Mouse (Mus musculus) limb, embryonic 11.5 days (tissue): ENCODE results near the gene Zfp93. TPM values are rescaled to one million over a fixed set of nuclear protein-coding genes. Genes with fewer than 3 reads are reported as not detected.

ENCODE experiments used
- ATAC-seq: fragments of 200-750 bp; cut with Nextera tagmentation; 2 replicates; pipeline ENCODE4 v1.8.0; 2017; ENCODE audit warnings: low read depth; ENCODE audit not compliant: insufficient number of reproducible peaks, low FRiP score, low TSS enrichment
- DNase-seq: peaks from one replicate; pipeline ENCODE4 v3.0.0-alpha.2; 2015; ENCODE audit warnings: low spot score
- H3K27ac ChIP-seq: fragments of 300-500 bp; sonication (generic); replicated peaks from 2 replicates; pipeline ENCODE4 v1.5.1; 2014; ENCODE audit warnings: low read depth, mild to moderate bottlenecking, low read length
- H3K27me3 ChIP-seq: fragments of 300-500 bp; sonication (generic); 2 replicates; pipeline ENCODE4 v1.6.1; 2014; ENCODE audit warnings: mild to moderate bottlenecking, low read length, mixed read lengths; ENCODE audit not compliant: control insufficient read depth, insufficient read depth
- H3K36me3 ChIP-seq: fragments of 300-500 bp; sonication (generic); 2 replicates; pipeline ENCODE4 v1.6.1; 2014; ENCODE audit warnings: mild to moderate bottlenecking, low read length, moderate library complexity, mixed read lengths; ENCODE audit not compliant: control insufficient read depth, insufficient read depth
- H3K4me1 ChIP-seq: fragments of 300-500 bp; sonication (generic); 2 replicates; pipeline ENCODE4 v1.6.1; 2014; ENCODE audit warnings: low read length, mixed read lengths; ENCODE audit not compliant: control insufficient read depth, insufficient read depth
- H3K4me2 ChIP-seq: fragments of 300-500 bp; sonication (generic); 2 replicates; pipeline ENCODE4 v1.6.1; 2014; ENCODE audit warnings: low read depth, mild to moderate bottlenecking, moderate library complexity; ENCODE audit not compliant: severe bottlenecking
- H3K4me3 ChIP-seq: fragments of 300-500 bp; sonication (generic); 2 replicates; pipeline ENCODE4 v1.5.1; 2014; ENCODE audit warnings: low read depth, low read length
- H3K9ac ChIP-seq: fragments of 300-500 bp; sonication (generic); 2 replicates; pipeline ENCODE4 v1.6.1; 2014; ENCODE audit warnings: mild to moderate bottlenecking, low read length
- H3K9me3 ChIP-seq: fragments of 300-500 bp; sonication (generic); 2 replicates; pipeline ENCODE4 v1.6.1; 2016; ENCODE audit warnings: low read length; ENCODE audit not compliant: control insufficient read depth
- WGBS: fragments of 180-500 bp; shearing (Covaris S2); extraction: QIAGEN DNeasy Blood & Tissue Kit; methylation state at CpG from one replicate; pipeline ENCODE4 v1.1.7; 2014; 5-methylcytosine and 5-hydroxymethylcytosine counted together
- polyA plus RNA-seq: library from polyadenylated mRNA; unstranded; fragments of >200 nt; fragmentation: Nextera tagmentation; extraction: Ambion mirVana; gene quantifications from 2 replicates; pipeline ENCODE4 v1.2.1, GENCODE M21; 2014

Gene Zfp93
- polyA plus RNA-seq, 1 experiment from 2014 or later: 10.4 TPM

DNA sequence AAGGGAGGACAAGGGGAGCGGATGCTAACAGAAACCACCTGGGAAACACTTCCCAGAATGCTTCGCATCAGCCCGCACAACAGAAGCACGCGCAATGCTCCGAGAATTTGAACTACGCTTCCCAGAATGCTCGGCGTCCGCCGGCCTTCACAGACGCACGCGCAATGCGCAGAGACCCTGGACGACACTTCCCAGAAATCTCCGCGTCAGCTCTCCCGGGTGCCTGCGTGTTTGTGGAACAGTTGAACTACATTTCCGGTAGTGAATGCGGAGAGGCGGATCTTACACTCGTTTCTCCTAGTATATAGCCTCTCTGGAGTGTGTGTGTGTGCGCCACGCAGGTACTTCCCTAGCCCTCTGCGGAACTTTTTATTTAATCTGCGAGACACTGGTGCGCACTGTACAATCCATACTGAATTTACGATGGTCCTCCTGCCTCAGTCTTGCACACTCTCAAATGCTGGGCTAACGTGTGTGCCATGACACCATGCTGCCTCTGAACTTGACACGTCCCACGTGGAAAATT, 46.4 kb downstream of the Zfp93 start, which contains the start of gene Zfp94:
Gene Zfp94, minus strand, starts transcription at position 100 of the 526 bp plus-strand sequence.
- Histone ChIP-seq H3K4me2 (peak within 1 kb of the TSS; percentile 85), H3K27ac (peak within 1 kb of the TSS; percentile 39; the same call in 1 of the 2 replicates), H3K36me3 (no peaks in the 10 kb centered on the region), H3K27me3 (no peaks in the 10 kb centered on the region), H3K9me3 (no peaks in the 10 kb centered on the region), H3K4me1 (peaks cover 6% of the 10 kb centered on the region; the same call in 1 of the 2 replicates), H3K9ac (peak within 1 kb of the TSS; percentile 81), H3K4me3 (peak within 1 kb of the TSS; percentile 62)
- ATAC-seq (peak; percentile 94), DNase-seq (peak; percentile 95)
- 1% methylated on average over 33 of the region's 33 CpGs for WGBS

DNA sequence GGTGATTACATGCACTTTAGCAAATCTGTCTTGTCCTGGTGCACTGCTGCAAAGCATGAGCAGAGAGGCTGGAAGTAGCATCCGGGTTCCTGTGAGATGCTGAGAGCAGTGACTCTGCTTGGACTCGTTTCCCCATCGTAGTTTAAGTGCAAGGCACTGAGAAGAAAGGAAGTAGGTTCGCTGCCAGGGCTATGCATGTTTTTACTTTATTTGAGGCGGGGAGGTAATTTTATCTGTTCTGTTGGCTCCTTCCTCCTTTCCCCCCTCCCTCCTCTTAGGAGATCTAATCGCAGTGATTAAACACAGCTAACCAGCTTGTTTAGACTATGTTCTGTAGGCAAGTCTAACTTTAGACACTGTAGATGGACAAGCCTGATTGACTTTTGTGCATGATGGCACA, 48.7 kb downstream of the Zfp93 start:
- H3K27ac ChIP-seq: no peak overlapping the region
- no peaks in the 10 kb centered on the region for H3K9me3 ChIP-seq
- no peaks in the 10 kb centered on the region for H3K27me3 ChIP-seq
- H3K36me3 ChIP-seq: no peaks in the 10 kb centered on the region
- H3K4me1 ChIP-seq: peaks cover 6% of the 10 kb centered on the region; the same call in 1 of the 2 replicates
- no peak overlapping the region for H3K9ac ChIP-seq
- WGBS: 68% methylated on average over 6 of the region's 6 CpGs
- ATAC-seq: no peak
- no peak overlapping the region for H3K4me3 ChIP-seq
- H3K4me2 ChIP-seq: no peak overlapping the region
- DNase-seq: no peak

DNA sequence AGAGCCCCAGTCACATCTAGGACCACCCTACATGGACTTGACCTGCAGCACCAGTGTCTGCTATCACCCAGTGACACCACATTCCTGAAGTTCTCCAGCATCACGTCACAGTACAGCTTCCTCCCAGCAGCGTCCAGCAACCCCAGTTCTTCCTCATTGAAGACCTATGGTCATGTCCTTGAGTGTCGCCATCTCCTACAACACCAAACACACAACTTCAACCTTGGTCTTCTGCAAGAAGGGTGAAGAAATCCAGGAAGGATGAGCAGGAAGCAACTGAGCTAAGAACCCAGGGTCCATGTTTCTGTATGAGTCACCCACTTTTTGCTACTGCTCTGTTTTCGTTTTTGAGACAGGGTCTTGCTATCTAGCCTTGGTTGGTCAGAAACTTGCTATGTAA, 52.4 kb downstream of the Zfp93 start:
- Histone ChIP-seq H3K9me3 (no peaks in the 10 kb centered on the region), H3K36me3 (no peaks in the 10 kb centered on the region), H3K9ac (no peak overlapping the region), H3K27ac (no peak overlapping the region), H3K4me2 (no peak overlapping the region), H3K4me3 (no peak overlapping the region), H3K4me1 (no peaks in the 10 kb centered on the region), H3K27me3 (no peaks in the 10 kb centered on the region)
- WGBS: 76% methylated on average over 4 of the region's 4 CpGs
- no peak for ATAC-seq
- DNase-seq: no peak

DNA sequence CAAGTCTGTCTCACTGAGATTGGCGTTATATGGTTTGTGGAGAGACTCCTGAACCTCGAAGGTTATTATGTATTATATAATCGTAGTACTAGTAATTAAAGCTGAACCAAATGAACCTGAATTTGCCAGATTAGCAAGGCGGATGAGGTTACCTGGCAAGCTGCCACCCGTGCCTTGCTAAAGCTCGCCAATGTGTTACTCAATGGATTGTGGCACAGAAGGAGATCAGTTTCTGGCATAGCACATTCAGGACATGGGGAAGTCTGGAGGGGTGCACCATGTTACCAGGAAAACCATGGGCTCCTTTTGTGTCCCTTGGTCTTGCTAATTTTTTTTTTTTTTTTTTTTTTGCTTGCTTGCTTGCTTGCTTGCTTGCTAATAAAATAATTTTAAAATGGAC, 55.0 kb downstream of the Zfp93 start:
- no peak overlapping the region for H3K4me3 ChIP-seq
- ATAC-seq (no peak), DNase-seq (no peak)
- no peaks in the 10 kb centered on the region for H3K9me3 ChIP-seq
- no peak overlapping the region for H3K9ac ChIP-seq
- H3K27me3 ChIP-seq: no peaks in the 10 kb centered on the region
- no peaks in the 10 kb centered on the region for H3K36me3 ChIP-seq
- no peak overlapping the region for H3K27ac ChIP-seq
- no peaks in the 10 kb centered on the region for H3K4me1 ChIP-seq
- peak overlapping the region; percentile 56 for H3K4me2 ChIP-seq
- 94% methylated on average over 6 of the region's 6 CpGs for WGBS

DNA sequence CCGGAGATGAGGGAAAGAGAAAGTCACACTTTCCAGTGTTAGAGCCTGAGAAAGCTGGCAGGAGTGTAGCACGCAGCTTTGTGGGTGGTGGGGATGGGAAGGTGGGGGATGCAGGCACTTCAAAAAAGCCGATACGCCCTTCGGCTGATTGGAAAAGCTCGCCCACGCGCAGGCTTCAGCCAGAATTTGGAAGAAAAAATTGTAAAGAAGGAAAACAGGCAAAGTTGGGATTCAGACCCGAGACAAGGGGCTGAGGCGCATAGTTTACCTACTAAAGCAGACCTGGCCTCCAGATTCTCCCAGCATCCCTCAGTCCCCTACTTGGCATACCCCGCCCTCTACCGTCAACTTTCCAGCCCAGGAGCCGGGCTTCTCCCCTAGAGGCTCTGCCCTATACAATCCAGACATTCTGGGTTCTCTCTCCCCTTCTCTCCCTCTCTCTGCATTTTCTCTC, 55.5 kb downstream of the Zfp93 start:
- Histone ChIP-seq H3K27ac (no peak overlapping the region), H3K4me2 (peak overlapping the region; percentile 56), H3K4me3 (peak overlapping the region; percentile 26), H3K27me3 (no peaks in the 10 kb centered on the region), H3K9ac (peak overlapping the region; percentile 27; the same call in 1 of the 2 replicates), H3K9me3 (no peaks in the 10 kb centered on the region), H3K36me3 (no peaks in the 10 kb centered on the region), H3K4me1 (no peaks in the 10 kb centered on the region)
- WGBS: 9% methylated on average over 13 of the region's 13 CpGs
- ATAC-seq: peak; percentile 75; the same call in 1 of the 2 replicates
- DNase-seq: peak; percentile 65

DNA sequence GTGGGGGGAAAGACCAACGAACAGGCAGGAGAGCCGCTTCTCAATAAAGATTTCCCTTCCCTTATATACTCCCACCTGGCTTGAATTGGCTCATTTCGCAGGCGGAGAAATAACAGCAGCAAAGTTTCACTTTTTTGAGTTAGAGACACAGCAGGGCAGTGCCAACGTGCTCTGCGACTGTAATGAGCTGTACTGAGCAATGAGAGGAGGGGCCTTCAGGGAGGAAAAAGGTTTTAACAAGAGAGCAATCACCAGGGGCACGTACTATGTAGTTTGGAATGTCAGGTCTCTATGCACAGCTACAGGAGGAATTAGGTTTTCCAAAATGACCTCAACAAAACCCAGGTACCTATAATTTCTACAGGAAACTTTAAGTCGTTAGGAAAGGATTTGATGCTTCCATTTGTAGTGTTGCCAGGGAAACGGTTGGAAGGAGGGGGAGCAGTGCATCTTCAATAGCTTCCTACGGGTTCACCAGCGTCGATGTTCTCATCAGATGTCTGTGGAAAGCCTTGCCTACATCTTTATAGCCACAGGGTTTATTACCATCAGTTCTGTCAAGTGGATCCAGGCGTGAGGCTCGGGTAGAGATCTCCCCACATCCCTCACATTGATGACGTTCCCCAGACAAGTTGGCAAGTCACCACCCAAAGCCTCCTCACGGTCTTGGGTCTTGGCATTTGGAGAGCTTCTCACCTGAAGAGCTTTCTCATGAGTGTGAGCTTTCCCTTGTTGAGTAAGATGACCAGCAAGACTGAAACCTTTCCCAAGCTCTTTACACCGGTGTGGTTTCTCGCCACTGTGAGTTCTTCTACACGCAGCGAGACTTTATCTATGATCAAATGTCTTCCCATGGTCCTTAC, 56.3 kb downstream of the Zfp93 start:
- DNase-seq (peak; percentile 27), ATAC-seq (no peak)
- Histone ChIP-seq H3K36me3 (no peaks in the 10 kb centered on the region), H3K9ac (peak overlapping the region; percentile 27; the same call in 1 of the 2 replicates), H3K9me3 (no peaks in the 10 kb centered on the region), H3K4me1 (no peaks in the 10 kb centered on the region), H3K27ac (no peak overlapping the region), H3K4me3 (peak overlapping the region; percentile 26), H3K4me2 (peak overlapping the region; percentile 56), H3K27me3 (no peaks in the 10 kb centered on the region)
- WGBS: 49% methylated on average over 20 of the region's 20 CpGs

Other genes starting within 250 kb of the Zfp93 start
- gene Vmn1r183, start 217.2 kb upstream of the Zfp93 start, polyA plus RNA-seq: not detected in 2 replicates
- 30.7 and 30.9 TPM in 2 replicates for gene Zfp180, start 188.5 kb upstream of the Zfp93 start, polyA plus RNA-seq
- gene Zfp112, start 158.1 kb upstream of the Zfp93 start, polyA plus RNA-seq: 3.3 and 5.4 TPM in 2 replicates
- 18.4 and 18.5 TPM in 2 replicates for gene Zfp235, start 136.3 kb upstream of the Zfp93 start, polyA plus RNA-seq
- 5.3 and 5.9 TPM in 2 replicates for gene Zfp114, start 95.4 kb upstream of the Zfp93 start, polyA plus RNA-seq
- gene Zfp111, start 59.0 kb upstream of the Zfp93 start, polyA plus RNA-seq: 12.8 and 14.2 TPM in 2 replicates
- 4.9 and 5.8 TPM in 2 replicates for gene Zfp109, start 32.9 kb upstream of the Zfp93 start, polyA plus RNA-seq
- gene Zfp108, start 15.6 kb upstream of the Zfp93 start, polyA plus RNA-seq: 3.1 and 3.8 TPM in 2 replicates
- 50.1 and 51.2 TPM in 2 replicates for gene Zfp61, start 30.8 kb downstream of the Zfp93 start, polyA plus RNA-seq
- gene Zfp94, start 46.2 kb downstream of the Zfp93 start, polyA plus RNA-seq: 13.2 and 14.2 TPM in 2 replicates
- not detected in 2 replicates for gene Tescl, start 63.5 kb downstream of the Zfp93 start, polyA plus RNA-seq
- not detected in 2 replicates for gene Lypd5, start 78.8 kb downstream of the Zfp93 start, polyA plus RNA-seq
- 2.6 and 2.7 TPM in 2 replicates for gene Kcnn4, start 99.8 kb downstream of the Zfp93 start, polyA plus RNA-seq
- 20.2 and 22.1 TPM in 2 replicates for gene Smg9, start 129.2 kb downstream of the Zfp93 start, polyA plus RNA-seq
- not detected in 2 replicates for gene Irgc1, start 181.9 kb downstream of the Zfp93 start, polyA plus RNA-seq
- gene Plaur, start 192.1 kb downstream of the Zfp93 start, polyA plus RNA-seq: 2.1 and 2.3 TPM in 2 replicates
- 1.9 and 2.2 TPM in 2 replicates for gene Cadm4, start 211.6 kb downstream of the Zfp93 start, polyA plus RNA-seq
- 65.6 and 75.7 TPM in 2 replicates for gene Zfp428, start 236.6 kb downstream of the Zfp93 start, polyA plus RNA-seq
- 0.48 and 0.52 TPM in 2 replicates for gene AC161166.1, start 242.0 kb downstream of the Zfp93 start, polyA plus RNA-seq